Mouse (Mus musculus) gonadal fat pad, adult 2 months (tissue): ENCODE results near the gene Csnk2b. TPM values are rescaled to one million over a fixed set of nuclear protein-coding genes. Genes with fewer than 3 reads are reported as not detected.
A peak's percentile ranks its signal among the peaks of the same experiment; 100 is the strongest.

Source experiments
- DNase-seq: peaks from one replicate; pipeline ENCODE4 v3.0.0-alpha.2; 2012; ENCODE audit warnings: low read depth
- polyA plus RNA-seq: library from polyadenylated mRNA; depleted of rRNA; stranded (reverse); fragments of >200 nt; gene quantifications from 2 replicates; pipeline ENCODE4 v1.2.3, GENCODE M21; 2012; rRNA removed

The Csnk2b gene
- polyA plus RNA-seq, 1 experiment: 504 TPM

GRCm38 (mm10) chr17:35088825-35089644 is 32.8 kb downstream of the Csnk2b start, which contains the start of gene Abhd16a:
Gene Abhd16a (plus strand): TSS chr17:35089263.
- DNase-seq: peak; percentile 44

GRCm38 (mm10) chr17:35088151-35088550 is 33.7 kb downstream of the Csnk2b start:
- no peak for DNase-seq

GRCm38 (mm10) chr17:35085208-35085865 is 36.5 kb downstream of the Csnk2b start, which contains the start of gene Ly6g6f:
Gene Ly6g6f (minus strand): TSS chr17:35085610.
- no peak for DNase-seq

GRCm38 (mm10) chr17:35083929-35084497 is 37.8 kb downstream of the Csnk2b start:
- DNase-seq: no peak

GRCm38 (mm10) chr17:35082841-35083576 is 38.8 kb downstream of the Csnk2b start:
- no peak for DNase-seq

GRCm38 (mm10) chr17:35080710-35081109 is 41.1 kb downstream of the Csnk2b start:
- no peak for DNase-seq

GRCm38 (mm10) chr17:35080248-35080647 is 41.6 kb downstream of the Csnk2b start:
- no peak for DNase-seq

GRCm38 (mm10) chr17:35079778-35080177 is 42.1 kb downstream of the Csnk2b start:
- DNase-seq: no peak

- no peak for DNase-seq
Observed at GRCm38 (mm10) chr17:35077786-35078233, 44.0 kb downstream of the Csnk2b start, which contains the start of gene Ly6g6d. Gene Ly6g6d (minus strand): TSS chr17:35078065.

- no peak for DNase-seq
Observed at GRCm38 (mm10) chr17:35077285-35077684, 44.6 kb downstream of the Csnk2b start.

GRCm38 (mm10) chr17:35076507-35077176 is 45.2 kb downstream of the Csnk2b start, which contains the start of gene Ly6g6e:
Gene Ly6g6e (plus strand): TSS chr17:35076902.
- DNase-seq: no peak

GRCm38 (mm10) chr17:35074097-35074496 is 47.8 kb downstream of the Csnk2b start:
- no peak for DNase-seq

- DNase-seq: no peak
Observed at GRCm38 (mm10) chr17:35071454-35071853, 50.4 kb downstream of the Csnk2b start.

- peak; percentile 84 for DNase-seq
Observed at GRCm38 (mm10) chr17:35070556-35071229, 51.2 kb downstream of the Csnk2b start.

GRCm38 (mm10) chr17:35068213-35068914 is 53.5 kb downstream of the Csnk2b start:
- no peak for DNase-seq

Other genes starting within 250 kb of the Csnk2b start
- 14.5 and 14.8 TPM in 2 replicates for gene Zbtb12, start 242.6 kb downstream of the Csnk2b start, polyA plus RNA-seq
- gene Gm20547, start 240.0 kb downstream of the Csnk2b start, polyA plus RNA-seq: not detected in 2 replicates
- gene C2, start 223.8 kb downstream of the Csnk2b start, polyA plus RNA-seq: 54.9 and 69.0 TPM in 2 replicates
- gene Ehmt2, start 223.6 kb downstream of the Csnk2b start, polyA plus RNA-seq: 230 TPM in 2 replicates
- gene Slc44a4, start 207.6 kb downstream of the Csnk2b start, polyA plus RNA-seq: 48.4 and 50.0 TPM in 2 replicates
- 113 and 155 TPM in 2 replicates for gene Neu1, start 190.8 kb downstream of the Csnk2b start, polyA plus RNA-seq
- 58.3 and 104 TPM in 2 replicates for gene Hspa1b, start 162.8 kb downstream of the Csnk2b start, polyA plus RNA-seq
- gene Gm20481, start 152.1 kb downstream of the Csnk2b start, polyA plus RNA-seq: 0.24 TPM in 1 of 2 replicates, not detected in the other
- gene Hspa1a, start 149.9 kb downstream of the Csnk2b start, polyA plus RNA-seq: 37.0 and 50.4 TPM in 2 replicates
- 2.4 and 4.4 TPM in 2 replicates for gene Hspa1l, start 149.3 kb downstream of the Csnk2b start, polyA plus RNA-seq
- gene Lsm2, start 140.2 kb downstream of the Csnk2b start, polyA plus RNA-seq: 36.8 and 54.6 TPM in 2 replicates
- gene Vars, start 121.1 kb downstream of the Csnk2b start, polyA plus RNA-seq: 127 and 175 TPM in 2 replicates
- 1.2 and 1.3 TPM in 2 replicates for gene Vwa7, start 105.5 kb downstream of the Csnk2b start, polyA plus RNA-seq
- 3.0 and 3.4 TPM in 2 replicates for gene Sapcd1, start 94.0 kb downstream of the Csnk2b start, polyA plus RNA-seq
- 4.7 and 5.2 TPM in 2 replicates for gene Msh5, start 75.3 kb downstream of the Csnk2b start, polyA plus RNA-seq
- 129 and 133 TPM in 2 replicates for gene Clic1, start 72.1 kb downstream of the Csnk2b start, polyA plus RNA-seq
- gene Ddah2, start 63.0 kb downstream of the Csnk2b start, polyA plus RNA-seq: 54.7 and 62.7 TPM in 2 replicates
- 0.61 and 0.66 TPM in 2 replicates for gene Ly6g6c, start 56.7 kb downstream of the Csnk2b start, polyA plus RNA-seq
- 1.5 and 3.3 TPM in 2 replicates for gene Mpig6b, start 55.9 kb downstream of the Csnk2b start, polyA plus RNA-seq
- gene Ly6g6e, start 45.2 kb downstream of the Csnk2b start, polyA plus RNA-seq: 19.1 and 23.4 TPM in 2 replicates
- 15.7 and 17.2 TPM in 2 replicates for gene Ly6g6d, start 44.0 kb downstream of the Csnk2b start, polyA plus RNA-seq
- gene Ly6g6f, start 36.4 kb downstream of the Csnk2b start, polyA plus RNA-seq: 0.09 TPM in 1 of 2 replicates, not detected in the other
- gene Abhd16a, start 32.8 kb downstream of the Csnk2b start, polyA plus RNA-seq: 211 and 233 TPM in 2 replicates
- 2,220 and 3,034 TPM in 2 replicates for gene Ly6g5c, start 13.8 kb downstream of the Csnk2b start, polyA plus RNA-seq
- 1,986 and 2,407 TPM in 2 replicates for gene Ly6g5b, start 6.6 kb downstream of the Csnk2b start, polyA plus RNA-seq
- 9.4 and 10.1 TPM in 2 replicates for gene Gpank1, start 598 bp downstream of the Csnk2b start, polyA plus RNA-seq
- gene D17H6S53E, start 4.3 kb upstream of the Csnk2b start, polyA plus RNA-seq: 6.4 and 7.7 TPM in 2 replicates
- 0.11 and 0.49 TPM in 2 replicates for gene Apom, start 10.0 kb upstream of the Csnk2b start, polyA plus RNA-seq
- gene Bag6, start 13.1 kb upstream of the Csnk2b start, polyA plus RNA-seq: 170 and 187 TPM in 2 replicates
- 218 and 257 TPM in 2 replicates for gene Prrc2a, start 42.8 kb upstream of the Csnk2b start, polyA plus RNA-seq
- gene Aif1, start 54.0 kb upstream of the Csnk2b start, polyA plus RNA-seq: 2.5 and 3.4 TPM in 2 replicates
- 15.3 and 20.2 TPM in 2 replicates for gene Lst1, start 66.4 kb upstream of the Csnk2b start, polyA plus RNA-seq
- 2.7 and 3.2 TPM in 2 replicates for gene Ltb, start 72.4 kb upstream of the Csnk2b start, polyA plus RNA-seq
- gene Tnf, start 80.0 kb upstream of the Csnk2b start, polyA plus RNA-seq: 0.82 and 1.3 TPM in 2 replicates
- gene Lta, start 83.3 kb upstream of the Csnk2b start, polyA plus RNA-seq: 0.28 TPM in 2 replicates
- gene Gm16181, start 98.8 kb upstream of the Csnk2b start, polyA plus RNA-seq: 1.2 and 3.1 TPM in 2 replicates
- gene Atp6v1g2, start 111.6 kb upstream of the Csnk2b start, polyA plus RNA-seq: 20.9 and 22.5 TPM in 2 replicates
- gene Nfkbil1, start 113.7 kb upstream of the Csnk2b start, polyA plus RNA-seq: 15.7 and 19.9 TPM in 2 replicates
- gene Ddx39b, start 119.7 kb upstream of the Csnk2b start, polyA plus RNA-seq: 310 and 321 TPM in 2 replicates
- gene H2-D1, start 140.7 kb upstream of the Csnk2b start, polyA plus RNA-seq: 753 and 887 TPM in 2 replicates
- gene H2-Q1, start 198.4 kb upstream of the Csnk2b start, polyA plus RNA-seq: 0.04 and 0.05 TPM in 2 replicates
- 2.1 and 2.3 TPM in 2 replicates for gene H2-Q2, start 220.2 kb upstream of the Csnk2b start, polyA plus RNA-seq